Mouse (Mus musculus) thymus, postnatal 14 days (tissue): ENCODE data around the gene Sema4a.
A peak's percentile ranks its signal among the peaks of the same experiment; 100 is the strongest.

ENCODE experiments used
- DNase-seq: peaks from one replicate; pipeline ENCODE4 v3.0.0; 2021

Gene Sema4a

GRCm38 (mm10) chr3:88425708-88426420, 35.1 kb downstream of the Sema4a start:
- no peak for DNase-seq

- DNase-seq, result no peak
Measured at GRCm38 (mm10) chr3:88425330-88425689, 35.7 kb downstream of the Sema4a start.

- peak; percentile 93 for DNase-seq
Measured at GRCm38 (mm10) chr3:88424605-88425329, 36.2 kb downstream of the Sema4a start, which contains the start of gene Slc25a44. TSS of gene Slc25a44 (minus strand) at chr3:88425139.

- no peak for DNase-seq
Measured at GRCm38 (mm10) chr3:88422020-88422720, 38.8 kb downstream of the Sema4a start.

GRCm38 (mm10) chr3:88420771-88421170, 40.2 kb downstream of the Sema4a start:
- no peak for DNase-seq

GRCm38 (mm10) chr3:88418016-88418415, 43.0 kb downstream of the Sema4a start:
- no peak for DNase-seq

- no peak for DNase-seq
Measured at GRCm38 (mm10) chr3:88415668-88416067, 45.3 kb downstream of the Sema4a start.

GRCm38 (mm10) chr3:88412636-88413035, 48.3 kb downstream of the Sema4a start:
- DNase-seq, result no peak

- no peak for DNase-seq
Measured at GRCm38 (mm10) chr3:88411681-88412080, 49.3 kb downstream of the Sema4a start.

- peak; percentile 23 for DNase-seq
Measured at GRCm38 (mm10) chr3:88410645-88411031, 50.3 kb downstream of the Sema4a start.

- DNase-seq, result peak; percentile 93
Measured at GRCm38 (mm10) chr3:88409741-88410644, 51.0 kb downstream of the Sema4a start, which contains the start of gene Pmf1. TSS of gene Pmf1 (minus strand) at chr3:88410331.

- no peak for DNase-seq
Measured at GRCm38 (mm10) chr3:88408953-88409352, 52.0 kb downstream of the Sema4a start.

- no peak for DNase-seq
Measured at GRCm38 (mm10) chr3:88407529-88407928, 53.5 kb downstream of the Sema4a start.

GRCm38 (mm10) chr3:88407090-88407489, 53.9 kb downstream of the Sema4a start:
- DNase-seq, result peak; percentile 72

GRCm38 (mm10) chr3:88403522-88404230, 57.3 kb downstream of the Sema4a start:
- no peak for DNase-seq

GRCm38 (mm10) chr3:88398666-88399065, 62.3 kb downstream of the Sema4a start:
- no peak for DNase-seq

- DNase-seq, result no peak
Measured at GRCm38 (mm10) chr3:88395742-88396141, 65.2 kb downstream of the Sema4a start.

GRCm38 (mm10) chr3:88395288-88395687, 65.7 kb downstream of the Sema4a start:
- DNase-seq, result no peak

GRCm38 (mm10) chr3:88393776-88394375, 67.1 kb downstream of the Sema4a start:
- no peak for DNase-seq
